Mouse (Mus musculus) embryonic facial prominence, embryonic 12.5 days (tissue): ENCODE results near the gene Gm5089. TPM values are rescaled to one million over a fixed set of nuclear protein-coding genes. Genes with fewer than 3 reads are reported as not detected.

Source experiments
- ATAC-seq: fragments of 200-750 bp; cut with Nextera tagmentation; 2 replicates; pipeline ENCODE4 v1.8.0; 2017; ENCODE audit not compliant: insufficient number of reproducible peaks, insufficient read depth, low FRiP score, low TSS enrichment
- H3K27ac ChIP-seq: fragments of 300-500 bp; sonication (generic); 2 replicates; pipeline ENCODE4 v1.5.1; 2016; ENCODE audit warnings: mild to moderate bottlenecking
- H3K27me3 ChIP-seq: fragments of 300-500 bp; sonication (generic); 2 replicates; pipeline ENCODE4 v1.6.1; 2016; ENCODE audit warnings: mild to moderate bottlenecking, moderate library complexity
- H3K36me3 ChIP-seq: fragments of 300-500 bp; sonication (generic); 2 replicates; pipeline ENCODE4 v1.6.1; 2016; ENCODE audit warnings: mild to moderate bottlenecking
- H3K4me1 ChIP-seq: fragments of 300-500 bp; sonication (generic); 2 replicates; pipeline ENCODE4 v1.6.1; 2016
- H3K4me2 ChIP-seq: fragments of 300-500 bp; sonication (generic); replicated peaks from 2 replicates; pipeline ENCODE4 v1.6.1; 2016; ENCODE audit warnings: mild to moderate bottlenecking, moderate library complexity
- H3K4me3 ChIP-seq: fragments of 300-500 bp; sonication (generic); 2 replicates; pipeline ENCODE4 v1.5.1; 2016; ENCODE audit warnings: mild to moderate bottlenecking
- H3K9ac ChIP-seq: fragments of 300-500 bp; sonication (generic); 2 replicates; pipeline ENCODE4 v1.6.1; 2016; ENCODE audit warnings: mild to moderate bottlenecking, moderate library complexity
- H3K9me3 ChIP-seq: fragments of 300-500 bp; sonication (generic); 2 replicates; pipeline ENCODE4 v1.6.1; 2016; ENCODE audit warnings: mild to moderate bottlenecking, moderate library complexity
- WGBS: fragments of 180-500 bp; shearing (Covaris S2); methylation state at CpG from one replicate; pipeline ENCODE4 v1.1.7; 2016; 5-methylcytosine and 5-hydroxymethylcytosine counted together
- polyA plus RNA-seq: library from polyadenylated mRNA; unstranded; fragments of >200 nt; fragmentation: Nextera tagmentation; extraction: Ambion mirVana; gene quantifications from 2 replicates; pipeline ENCODE4 v1.2.1, GENCODE M21; 2016

Gm5089 gene
- polyA plus RNA-seq: 0.38 and 0.47 TPM in 2 replicates

- Histone ChIP-seq H3K4me2 (peak within 1 kb of the TSS; percentile 76), H3K9me3 (no peaks in the 10 kb centered on the region), H3K27me3 (peaks cover 68% of the 10 kb centered on the region), H3K27ac (0 out of 2 replicates have a peak within 1 kb of the TSS, but pooled peaks have one; percentile 41), H3K4me3 (peak within 1 kb of the TSS; percentile 40), H3K4me1 (peaks cover 23% of the 10 kb centered on the region), H3K36me3 (no peaks in the 10 kb centered on the region), H3K9ac (peak within 1 kb of the TSS; percentile 32)
- peak; percentile 71 for ATAC-seq
- WGBS: 1% methylated on average over 59 of the region's 59 CpGs
Observed at GRCm38 (mm10) chr14:122450496-122451382, at the start of gene Gm5089. Gene Gm5089, minus strand, starts transcription at chr14:122451115.

- H3K27me3 ChIP-seq: peaks cover 33% of the 10 kb centered on the region
- H3K4me2 ChIP-seq: no peak overlapping the region
- no peak for ATAC-seq
- H3K36me3 ChIP-seq: no peaks in the 10 kb centered on the region
- WGBS: 64% methylated on average over 1 of the region's 1 CpGs
- peaks cover 7% of the 10 kb centered on the region for H3K4me1 ChIP-seq
- no peak overlapping the region for H3K4me3 ChIP-seq
- no peak overlapping the region for H3K9ac ChIP-seq
- no peak overlapping the region for H3K27ac ChIP-seq
- H3K9me3 ChIP-seq: no peaks in the 10 kb centered on the region
Observed at GRCm38 (mm10) chr14:122492015-122492414, 41.1 kb upstream of the Gm5089 start.

GRCm38 (mm10) chr14:122491521-122491920, 40.6 kb upstream of the Gm5089 start:
- 60% methylated on average over 6 of the region's 6 CpGs for WGBS
- no peak overlapping the region for H3K4me3 ChIP-seq
- no peak overlapping the region for H3K4me2 ChIP-seq
- ATAC-seq: no peak
- H3K9ac ChIP-seq: no peak overlapping the region
- H3K36me3 ChIP-seq: no peaks in the 10 kb centered on the region
- H3K9me3 ChIP-seq: no peaks in the 10 kb centered on the region
- peaks cover 7% of the 10 kb centered on the region for H3K4me1 ChIP-seq
- no peak overlapping the region for H3K27ac ChIP-seq
- peaks cover 35% of the 10 kb centered on the region for H3K27me3 ChIP-seq

GRCm38 (mm10) chr14:122490441-122491328, 39.8 kb upstream of the Gm5089 start, which contains the start of gene Gm10837:
Gene Gm10837, plus strand, starts transcription at chr14:122490586.
- WGBS: 1% methylated on average over 45 of the region's 51 CpGs
- no peak within 1 kb of the TSS; the same call in 1 of the 2 replicates for H3K9ac ChIP-seq
- peaks cover 41% of the 10 kb centered on the region for H3K27me3 ChIP-seq
- no peaks in the 10 kb centered on the region for H3K9me3 ChIP-seq
- H3K4me1 ChIP-seq: peaks cover 7% of the 10 kb centered on the region
- H3K36me3 ChIP-seq: no peaks in the 10 kb centered on the region
- H3K4me3 ChIP-seq: peak within 1 kb of the TSS; percentile 32
- peak within 1 kb of the TSS; percentile 50 for H3K4me2 ChIP-seq
- H3K27ac ChIP-seq: no peak within 1 kb of the TSS
- peak; percentile 68 for ATAC-seq

- peaks cover 7% of the 10 kb centered on the region for H3K4me1 ChIP-seq
- peak overlapping the region; percentile 50; the same call in 1 of the 2 replicates for H3K4me2 ChIP-seq
- H3K9ac ChIP-seq: no peak overlapping the region
- 4% methylated on average over 12 of the region's 12 CpGs for whole genome bisulfite sequencing
- peaks cover 49% of the 10 kb centered on the region for H3K27me3 ChIP-seq
- no peaks in the 10 kb centered on the region for H3K36me3 ChIP-seq
- H3K9me3 ChIP-seq: no peaks in the 10 kb centered on the region
- no peak for ATAC-seq
- no peak overlapping the region for H3K27ac ChIP-seq
- no peak overlapping the region for H3K4me3 ChIP-seq
Observed at GRCm38 (mm10) chr14:122489686-122490414, 38.9 kb upstream of the Gm5089 start.

GRCm38 (mm10) chr14:122489041-122489440, 38.1 kb upstream of the Gm5089 start:
- 1% methylated on average over 5 of the region's 5 CpGs for WGBS
- Histone ChIP-seq H3K9ac (no peak overlapping the region), H3K27ac (no peak overlapping the region), H3K4me1 (peaks cover 7% of the 10 kb centered on the region), H3K4me2 (no peak overlapping the region), H3K9me3 (no peaks in the 10 kb centered on the region), H3K4me3 (no peak overlapping the region), H3K27me3 (peaks cover 58% of the 10 kb centered on the region), H3K36me3 (no peaks in the 10 kb centered on the region)
- ATAC-seq: no peak

GRCm38 (mm10) chr14:122487366-122487765, 36.5 kb upstream of the Gm5089 start:
- Histone ChIP-seq H3K4me1 (peaks cover 7% of the 10 kb centered on the region), H3K27me3 (peaks cover 63% of the 10 kb centered on the region), H3K4me2 (no peak overlapping the region), H3K36me3 (no peaks in the 10 kb centered on the region), H3K9me3 (no peaks in the 10 kb centered on the region), H3K4me3 (no peak overlapping the region), H3K27ac (no peak overlapping the region), H3K9ac (no peak overlapping the region)
- no peak for ATAC-seq
- 1% methylated on average over 5 of the region's 5 CpGs for WGBS

GRCm38 (mm10) chr14:122486611-122487010, 35.7 kb upstream of the Gm5089 start:
- Histone ChIP-seq H3K9me3 (no peaks in the 10 kb centered on the region), H3K27me3 (peaks cover 68% of the 10 kb centered on the region), H3K9ac (no peak overlapping the region), H3K36me3 (no peaks in the 10 kb centered on the region), H3K4me2 (no peak overlapping the region), H3K4me1 (peaks cover 7% of the 10 kb centered on the region), H3K4me3 (no peak overlapping the region), H3K27ac (no peak overlapping the region)
- WGBS: 12% methylated on average over 1 of the region's 1 CpGs
- no peak for ATAC-seq

GRCm38 (mm10) chr14:122485635-122486181, 34.8 kb upstream of the Gm5089 start:
- Histone ChIP-seq H3K9me3 (no peaks in the 10 kb centered on the region), H3K27ac (no peak overlapping the region), H3K9ac (no peak overlapping the region), H3K4me1 (peaks cover 5% of the 10 kb centered on the region), H3K4me2 (peak overlapping the region; percentile 2; the same call in 1 of the 2 replicates), H3K4me3 (no peak overlapping the region), H3K36me3 (no peaks in the 10 kb centered on the region), H3K27me3 (peaks cover 68% of the 10 kb centered on the region)
- 1% methylated on average over 12 of the region's 12 CpGs for WGBS
- ATAC-seq: no peak

GRCm38 (mm10) chr14:122484844-122485551, 34.1 kb upstream of the Gm5089 start:
- H3K36me3 ChIP-seq: no peaks in the 10 kb centered on the region
- H3K4me1 ChIP-seq: no peaks in the 10 kb centered on the region
- 0 out of 2 replicates have a peak, but pooled peaks have one; percentile 36 for ATAC-seq
- H3K9me3 ChIP-seq: no peaks in the 10 kb centered on the region
- 1% methylated on average over 24 of the region's 24 CpGs for WGBS
- peak overlapping the region; percentile 2; the same call in 1 of the 2 replicates for H3K4me2 ChIP-seq
- peaks cover 66% of the 10 kb centered on the region for H3K27me3 ChIP-seq
- H3K27ac ChIP-seq: no peak overlapping the region
- no peak overlapping the region for H3K4me3 ChIP-seq
- no peak overlapping the region for H3K9ac ChIP-seq
